ENCODE assay signal across 18 mouse cellular contexts in the genomic region with DNA sequence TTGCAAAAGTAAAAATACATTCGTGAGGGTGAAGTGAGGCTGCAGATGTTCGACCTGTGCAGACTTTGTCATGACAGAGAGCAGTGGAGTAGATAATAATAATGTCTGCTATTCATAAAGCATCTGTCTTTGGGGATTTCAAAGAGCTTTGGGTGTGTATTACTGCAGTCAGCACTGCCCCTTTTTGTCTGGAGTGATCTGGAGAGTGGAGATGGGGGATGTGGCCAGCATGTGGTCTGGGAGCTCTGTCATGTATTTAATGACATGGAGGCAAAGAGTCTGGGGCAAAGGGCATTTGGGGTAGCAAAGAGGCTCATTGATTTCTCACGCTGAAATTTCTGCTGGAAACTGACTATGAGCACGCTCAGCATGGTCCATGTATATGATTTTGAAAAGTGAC.
A peak's percentile ranks its signal among the peaks of the same experiment; 100 is the strongest.
DNase-seq lines count a peak whose midpoint lies in the region; ATAC-seq and TF ChIP-seq lines count a peak whose summit lies in the region.
"Had no signal": no experiment of that assay in that cellular context is flagged by ENCODE, and none has a peak within 500 bp of the region (broad histone marks: within the 10 kb centered on the region; RNA-seq: fewer than 3 reads in every experiment).

No protein-coding gene starts in this region.

- H3K27ac ChIP-seq in hindbrain, embryonic 12.5 days, result no peak overlapping the region
- no peak overlapping the region for H3K27ac ChIP-seq in hindbrain, embryonic 14.5 days
- peak overlapping the region; percentile 39; the same call in 1 of the 2 replicates for H3K27ac ChIP-seq in neural tube, embryonic 11.5 days (ENCODE audit: low read depth, low read length)
- H3K27ac ChIP-seq: kidney, postnatal 0 days; liver, embryonic 15.5 days had no signal

- peak; percentile 56; the same call in 1 of the 2 replicates for ATAC-seq in hindbrain, embryonic 12.5 days (ENCODE audit: low FRiP score)
- ATAC-seq in hindbrain, embryonic 14.5 days (ENCODE audit: low FRiP score), result no peak
- ATAC-seq in neural tube, embryonic 11.5 days (ENCODE audit: insufficient read depth, low FRiP score, low TSS enrichment), result peak; percentile 64; the same call in 1 of the 2 replicates
- ATAC-seq: lung, postnatal 0 days had no signal

- no peaks in the 10 kb centered on the region for H3K27me3 ChIP-seq in hindbrain, embryonic 12.5 days
- no peaks in the 10 kb centered on the region for H3K27me3 ChIP-seq in hindbrain, embryonic 14.5 days (ENCODE audit: control insufficient read depth, insufficient read depth, low read length)
- H3K27me3 ChIP-seq in neural tube, embryonic 11.5 days (ENCODE audit: control insufficient read depth, insufficient read depth, low read length), result no peaks in the 10 kb centered on the region
- H3K27me3 ChIP-seq: heart, embryonic 12.5 days; liver, embryonic 15.5 days had no signal

- no peak for TF ChIP-seq POLR2A in brain, embryonic 14.5 days (IDR thresholded peaks at IDR 0.05; ENCODE audit: borderline replicate concordance, extremely low read depth, insufficient read depth, insufficient read length, poor library complexity, severe bottlenecking)

- no peak overlapping the region for H3K9ac ChIP-seq in hindbrain, embryonic 12.5 days
- no peak overlapping the region for H3K9ac ChIP-seq in hindbrain, embryonic 14.5 days
- H3K9ac ChIP-seq in neural tube, embryonic 11.5 days (ENCODE audit: low read length), result no peak overlapping the region
- H3K9ac ChIP-seq: heart, embryonic 12.5 days; liver, embryonic 15.5 days had no signal

- TF ChIP-seq CTCF in brain, embryonic 14.5 days (IDR thresholded peaks at IDR 0.05; ENCODE audit: borderline replicate concordance, extremely low read depth, insufficient read depth, insufficient read length), result no peak

- no peak overlapping the region for H3K4me3 ChIP-seq in hindbrain, embryonic 12.5 days
- H3K4me3 ChIP-seq in hindbrain, embryonic 14.5 days (replicated peaks; ENCODE audit: low read length), result no peak overlapping the region
- no peak overlapping the region for H3K4me3 ChIP-seq in neural tube, embryonic 11.5 days (ENCODE audit: low read depth, low read length)
- H3K4me3 ChIP-seq: erythroblast, embryonic 14.5 days; heart, embryonic 12.5 days; liver, embryonic 15.5 days had no signal

- WGBS in hindbrain, embryonic 12.5 days, result 8% methylated on average over 4 of the region's 4 CpGs
- WGBS in hindbrain, embryonic 14.5 days, result 8% methylated on average over 4 of the region's 4 CpGs
- WGBS in neural tube, embryonic 11.5 days, result 17% methylated on average over 4 of the region's 4 CpGs

- no peak for DNase-seq in hindbrain, embryonic 14.5 days (ENCODE audit: low spot score)
- DNase-seq in brain, embryonic 14.5 days (ENCODE audit: low read depth), result peak; percentile 30
- peak; percentile 57 for DNase-seq in embryo, embryonic 10.5 days (ENCODE audit: low spot score)
- peak; percentile 13 for DNase-seq in neural tube, embryonic 11.5 days (ENCODE audit: low spot score)
- no peak for DNase-seq in ovary, postnatal 36 days (ENCODE audit: low spot score)
- DNase-seq in adrenal gland, postnatal 36 days, result no peak
- DNase-seq: adrenal gland, adult 8-10 months; cerebellum, adult 9-11 months; heart, postnatal 14 days; kidney, adult 11 months; layer of hippocampus, postnatal 36 days; thymus, adult 2 months had no signal

- H3K4me2 ChIP-seq in hindbrain, embryonic 12.5 days (replicated peaks), result no peak overlapping the region
- H3K4me2 ChIP-seq in hindbrain, embryonic 14.5 days (replicated peaks), result no peak overlapping the region
- no peak overlapping the region for H3K4me2 ChIP-seq in neural tube, embryonic 11.5 days (ENCODE audit: low read depth)
- H3K4me2 ChIP-seq: heart, embryonic 12.5 days; liver, embryonic 15.5 days had no signal

- H3K4me1 ChIP-seq in hindbrain, embryonic 12.5 days, result peaks cover 26% of the 10 kb centered on the region
- H3K4me1 ChIP-seq in hindbrain, embryonic 14.5 days (replicated peaks; ENCODE audit: control insufficient read depth, insufficient read depth, low read length), result peaks cover 11% of the 10 kb centered on the region; the same call in 1 of the 2 replicates
- peaks cover 6% of the 10 kb centered on the region; the same call in 1 of the 2 replicates for H3K4me1 ChIP-seq in neural tube, embryonic 11.5 days (ENCODE audit: control insufficient read depth, insufficient read depth, low read length)
- H3K4me1 ChIP-seq: heart, embryonic 12.5 days; liver, embryonic 15.5 days had no signal

- H3K9me3 ChIP-seq in hindbrain, embryonic 12.5 days (replicated peaks), result no peaks in the 10 kb centered on the region
- H3K9me3 ChIP-seq in hindbrain, embryonic 14.5 days (ENCODE audit: control insufficient read depth, low read length), result no peaks in the 10 kb centered on the region
- H3K9me3 ChIP-seq in neural tube, embryonic 11.5 days (ENCODE audit: control insufficient read depth, low read length), result no peaks in the 10 kb centered on the region
- H3K9me3 ChIP-seq: heart, embryonic 12.5 days; liver, embryonic 15.5 days had no signal

- no peaks in the 10 kb centered on the region for H3K36me3 ChIP-seq in hindbrain, embryonic 12.5 days
- H3K36me3 ChIP-seq in hindbrain, embryonic 14.5 days (replicated peaks; ENCODE audit: control insufficient read depth, insufficient read depth), result no peaks in the 10 kb centered on the region
- H3K36me3 ChIP-seq in neural tube, embryonic 11.5 days (ENCODE audit: control insufficient read depth, insufficient read depth, low read length), result no peaks in the 10 kb centered on the region
- H3K36me3 ChIP-seq: heart, embryonic 12.5 days; liver, embryonic 15.5 days had no signal

Comparison
In these comparisons a context has a peak if more than half of its experiments do, and no peak if none do; other contexts are left out.
1. DNase-seq: peak in brain, embryonic 14.5 days (single experiment), embryo, embryonic 10.5 days (single experiment) and neural tube, embryonic 11.5 days (single experiment); none in hindbrain, embryonic 14.5 days (single experiment), ovary, postnatal 36 days (single experiment) and adrenal gland, postnatal 36 days (0 of 2).